Mouse (Mus musculus) testis, adult 2 months (tissue): ENCODE data around the gene Obsl1.

ENCODE experiments used
- CTCF ChIP-seq: fragments of 200-500 bp; IDR thresholded peaks from 2 replicates; pipeline ENCODE4 v1.5.1; 2012; ENCODE audit warnings: low read depth, mild to moderate bottlenecking, inconsistent platforms, low read length, moderate library complexity; ENCODE audit not compliant: control insufficient read depth, insufficient read depth, insufficient replicate concordance
- POLR2A ChIP-seq: fragments of 200-500 bp; IDR thresholded peaks from 2 replicates; pipeline ENCODE4 v1.6.1; 2012; ENCODE audit warnings: low read depth, mild to moderate bottlenecking, inconsistent platforms, low read length, moderate library complexity; ENCODE audit not compliant: control insufficient read depth

GRCm38 (mm10) chr1:75505159-75505955, 895 bp downstream of the Obsl1 start:
- TF ChIP-seq CTCF (no peak), POLR2A (peak; percentile 40; the same call in 1 of the 2 replicates)
